Mouse (Mus musculus) layer of hippocampus, adult 11-12 months (tissue): ENCODE data around the gene Asb10.
"Not testable (repeated sequence)": the region's sequence is repeated elsewhere in the genome, so short reads cannot be mapped to it uniquely, and the experiment has no call there.

Experiments
- DNase-seq: peaks from one replicate; pipeline ENCODE4 v3.0.0; 2022; ENCODE audit warnings: low spot score

Asb10 gene

GRCm38 (mm10) chr5:24540387-24541143, at the start of gene Asb10:
Asb10 (minus strand) TSS chr5:24540978.
- peak; percentile 68 for DNase-seq

- DNase-seq, result no peak
Measured at GRCm38 (mm10) chr5:24589511-24590500, 49.0 kb upstream of the Asb10 start.

GRCm38 (mm10) chr5:24587200-24587577, 46.4 kb upstream of the Asb10 start:
- peak; percentile 49 for DNase-seq

- peak; percentile 84 for DNase-seq
Measured at GRCm38 (mm10) chr5:24586547-24587199, 45.9 kb upstream of the Asb10 start, which contains the start of gene Chpf2. Chpf2 (plus strand) TSS chr5:24586741.

GRCm38 (mm10) chr5:24586106-24586505, 45.3 kb upstream of the Asb10 start:
- no peak for DNase-seq

GRCm38 (mm10) chr5:24578109-24578963, 37.6 kb upstream of the Asb10 start:
- no peak for DNase-seq

- peak; percentile 100 for DNase-seq
Measured at GRCm38 (mm10) chr5:24577183-24577929, 36.6 kb upstream of the Asb10 start, which contains the start of gene Abcf2. Abcf2 (minus strand) TSS chr5:24577467.

GRCm38 (mm10) chr5:24576801-24577182, 36.0 kb upstream of the Asb10 start:
- DNase-seq, result no peak

GRCm38 (mm10) chr5:24575948-24576347, 35.2 kb upstream of the Asb10 start:
- DNase-seq, result no peak

GRCm38 (mm10) chr5:24556709-24557108, 15.9 kb upstream of the Asb10 start, which contains the start of gene 4931409K22Rik:
4931409K22Rik (minus strand) TSS chr5:24556809.
- no peak for DNase-seq

GRCm38 (mm10) chr5:24555335-24555734, 14.6 kb upstream of the Asb10 start:
- DNase-seq, result not testable (repeated sequence)

GRCm38 (mm10) chr5:24553621-24554244, 13.0 kb upstream of the Asb10 start:
- DNase-seq, result no peak

GRCm38 (mm10) chr5:24551317-24551688, 10.5 kb upstream of the Asb10 start:
- DNase-seq, result no peak

GRCm38 (mm10) chr5:24550598-24551316, 10.0 kb upstream of the Asb10 start:
- peak; percentile 40 for DNase-seq

- no peak for DNase-seq
Measured at GRCm38 (mm10) chr5:24542643-24543042, 1.9 kb upstream of the Asb10 start.

- no peak for DNase-seq
Measured at GRCm38 (mm10) chr5:24541144-24541569, 379 bp upstream of the Asb10 start.

- DNase-seq, result no peak
Measured at GRCm38 (mm10) chr5:24539571-24540296, 1.0 kb downstream of the Asb10 start.

- DNase-seq, result no peak
Measured at GRCm38 (mm10) chr5:24537618-24538017, 3.2 kb downstream of the Asb10 start.

GRCm38 (mm10) chr5:24536511-24536910, 4.3 kb downstream of the Asb10 start:
- DNase-seq, result no peak
